Mouse (Mus musculus) forebrain, embryonic 13.5 days (tissue): ENCODE measurements around the gene Map3k14. TPM values are rescaled to one million over a fixed set of nuclear protein-coding genes. Genes with fewer than 3 reads are reported as not detected.

Experiments
- ATAC-seq: fragments of 200-750 bp; cut with Nextera tagmentation; 2 replicates; pipeline ENCODE4 v1.8.0; 2017
- H3K27ac ChIP-seq: fragments of 300-500 bp; sonication (generic); 2 replicates; pipeline ENCODE4 v1.5.1; 2015; ENCODE audit warnings: inconsistent platforms, mild to moderate bottlenecking, moderate library complexity
- H3K27me3 ChIP-seq: fragments of 300-500 bp; sonication (generic); 2 replicates; pipeline ENCODE4 v1.6.1; 2015; ENCODE audit warnings: mild to moderate bottlenecking, inconsistent platforms
- H3K36me3 ChIP-seq: fragments of 300-500 bp; sonication (generic); 2 replicates; pipeline ENCODE4 v1.6.1; 2015; ENCODE audit warnings: mild to moderate bottlenecking, inconsistent platforms; ENCODE audit not compliant: poor library complexity, severe bottlenecking
- H3K4me1 ChIP-seq: fragments of 300-500 bp; sonication (generic); 2 replicates; pipeline ENCODE4 v1.6.1; 2015; ENCODE audit warnings: inconsistent platforms
- H3K4me2 ChIP-seq: fragments of 300-500 bp; sonication (generic); 2 replicates; pipeline ENCODE4 v1.6.1; 2015; ENCODE audit warnings: inconsistent platforms, mild to moderate bottlenecking, moderate library complexity
- H3K4me3 ChIP-seq: fragments of 300-500 bp; sonication (generic); 2 replicates; pipeline ENCODE4 v1.5.1; 2015; ENCODE audit warnings: mild to moderate bottlenecking, inconsistent platforms
- H3K9ac ChIP-seq: fragments of 300-500 bp; sonication (generic); 2 replicates; pipeline ENCODE4 v1.6.1; 2015; ENCODE audit warnings: mild to moderate bottlenecking, inconsistent platforms
- H3K9me3 ChIP-seq: fragments of 300-500 bp; sonication (generic); replicated peaks from 2 replicates; pipeline ENCODE4 v1.6.1; 2016; ENCODE audit warnings: inconsistent platforms
- WGBS: fragments of 180-500 bp; shearing (Covaris S2); methylation state at CpG from one replicate; pipeline ENCODE4 v1.1.7; 2015; 5-methylcytosine and 5-hydroxymethylcytosine counted together
- polyA plus RNA-seq: library from polyadenylated mRNA; unstranded; fragments of >200 nt; fragmentation: Nextera tagmentation; extraction: Ambion mirVana; gene quantifications from 2 replicates; pipeline ENCODE4 v1.2.1, GENCODE M21; 2015

The Map3k14 gene
- polyA plus RNA-seq, 1 experiment from 2014 or later, result 2.8 TPM

DNA sequence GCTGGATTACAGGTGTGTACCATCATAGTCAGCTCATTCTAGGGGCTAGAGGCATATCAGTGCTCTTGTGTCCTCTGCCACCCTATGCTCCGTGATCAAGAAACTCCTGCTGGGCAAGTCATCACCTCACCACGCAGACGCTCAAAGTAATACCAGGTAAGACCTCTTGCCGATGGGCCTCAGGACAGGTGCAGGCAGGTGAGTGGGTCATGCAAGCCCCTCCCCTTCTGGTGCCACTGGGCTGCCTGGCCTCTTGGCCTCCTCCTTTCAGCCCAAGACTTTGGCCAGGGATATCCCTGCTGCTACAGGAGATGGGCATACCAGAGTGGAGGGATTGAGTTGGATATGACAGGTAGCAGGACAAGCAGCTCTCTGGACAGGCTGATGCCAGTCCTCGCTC lies 48.0 kb downstream of the Map3k14 start:
- Histone ChIP-seq H3K9me3 (no peaks in the 10 kb centered on the region), H3K27me3 (peaks cover 7% of the 10 kb centered on the region; the same call in 1 of the 2 replicates), H3K36me3 (peaks cover 41% of the 10 kb centered on the region), H3K27ac (no peak overlapping the region), H3K4me1 (peaks cover 10% of the 10 kb centered on the region; the same call in 1 of the 2 replicates), H3K4me3 (no peak overlapping the region), H3K9ac (no peak overlapping the region), H3K4me2 (no peak overlapping the region)
- no peak for ATAC-seq
- WGBS, result 92% methylated on average over 5 of the region's 5 CpGs

- Histone ChIP-seq H3K4me1 (peaks cover 10% of the 10 kb centered on the region; the same call in 1 of the 2 replicates), H3K4me2 (peak overlapping the region; percentile 96), H3K9me3 (0 out of 2 replicates have a peak, but pooled peaks cover 3% of the 10 kb centered on the region), H3K36me3 (peaks cover 33% of the 10 kb centered on the region), H3K4me3 (peak overlapping the region; percentile 48), H3K27me3 (peaks cover 7% of the 10 kb centered on the region; the same call in 1 of the 2 replicates), H3K9ac (peak overlapping the region; percentile 64), H3K27ac (0 out of 2 replicates have a peak overlapping the region, but pooled peaks have one; percentile 32)
- peak; percentile 53; the same call in 1 of the 2 replicates for ATAC-seq
- WGBS, result 14% methylated on average over 6 of the region's 6 CpGs
Observed at GRCm38 (mm10) chr11:103218517-103218901, 48.8 kb downstream of the Map3k14 start.

DNA sequence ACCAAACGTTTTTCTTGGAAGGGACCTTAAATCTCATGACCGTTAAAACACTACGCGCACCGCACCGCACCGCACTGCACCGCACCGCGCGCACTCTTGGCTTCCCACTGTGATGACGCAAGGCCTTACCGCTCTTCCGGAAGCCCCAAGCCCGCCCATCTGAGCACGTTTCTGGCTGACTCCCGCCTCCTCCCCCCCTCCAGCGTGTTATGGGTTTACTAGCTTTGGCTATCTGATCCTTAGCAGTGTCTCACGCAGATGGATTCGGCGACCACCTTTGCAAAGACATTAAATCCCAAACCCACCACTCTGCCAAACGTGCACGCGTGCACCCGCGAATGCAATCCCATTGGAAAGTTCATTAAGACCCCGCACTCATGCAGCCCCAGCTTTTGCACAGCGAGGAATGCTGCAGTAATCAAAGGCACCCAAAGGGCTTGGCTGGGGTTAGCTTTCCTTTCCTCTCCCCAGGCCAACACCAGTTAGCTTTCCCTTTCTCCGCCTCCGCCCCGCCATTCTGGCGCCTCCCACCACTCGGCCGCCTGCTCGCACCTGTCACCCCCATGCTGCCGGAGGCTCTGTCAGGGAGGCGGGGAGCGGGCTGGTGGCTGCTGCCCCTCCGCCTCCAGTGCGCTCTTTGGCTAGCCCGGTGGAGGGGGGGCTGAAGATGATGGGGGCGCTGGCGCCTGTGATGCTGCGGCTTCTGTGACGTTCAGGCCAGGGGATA lies 49.3 kb downstream of the Map3k14 start, which contains the start of gene Spata32:
TSS of gene Spata32 (minus strand) at position 643 of the 727 bp plus-strand sequence.
- Histone ChIP-seq H3K36me3 (peaks cover 28% of the 10 kb centered on the region), H3K9ac (peak within 1 kb of the TSS; percentile 64), H3K27ac (peak within 1 kb of the TSS; percentile 32; the same call in 1 of the 2 replicates), H3K9me3 (0 out of 2 replicates have a peak, but pooled peaks cover 3% of the 10 kb centered on the region), H3K4me2 (peak within 1 kb of the TSS; percentile 96), H3K27me3 (peaks cover 7% of the 10 kb centered on the region; the same call in 1 of the 2 replicates), H3K4me1 (peaks cover 10% of the 10 kb centered on the region; the same call in 1 of the 2 replicates), H3K4me3 (peak within 1 kb of the TSS; percentile 48)
- peak; percentile 91 for ATAC-seq
- WGBS, result 1% methylated on average over 45 of the region's 45 CpGs

- H3K27me3 ChIP-seq, result peaks cover 7% of the 10 kb centered on the region; the same call in 1 of the 2 replicates
- H3K4me2 ChIP-seq, result no peak overlapping the region
- H3K9ac ChIP-seq, result no peak overlapping the region
- peaks cover 10% of the 10 kb centered on the region; the same call in 1 of the 2 replicates for H3K4me1 ChIP-seq
- 0 out of 2 replicates have a peak, but pooled peaks cover 3% of the 10 kb centered on the region for H3K9me3 ChIP-seq
- ATAC-seq, result no peak
- 86% methylated on average over 1 of the region's 1 CpGs for WGBS
- no peak overlapping the region for H3K4me3 ChIP-seq
- no peak overlapping the region for H3K27ac ChIP-seq
- peaks cover 13% of the 10 kb centered on the region for H3K36me3 ChIP-seq
Observed at GRCm38 (mm10) chr11:103215355-103215754, 51.9 kb downstream of the Map3k14 start.

GRCm38 (mm10) chr11:103213712-103214111 lies 53.6 kb downstream of the Map3k14 start:
- Histone ChIP-seq H3K27me3 (peaks cover 7% of the 10 kb centered on the region; the same call in 1 of the 2 replicates), H3K4me1 (peaks cover 10% of the 10 kb centered on the region; the same call in 1 of the 2 replicates), H3K9ac (no peak overlapping the region), H3K9me3 (0 out of 2 replicates have a peak, but pooled peaks cover 3% of the 10 kb centered on the region), H3K4me2 (no peak overlapping the region), H3K27ac (no peak overlapping the region), H3K4me3 (no peak overlapping the region), H3K36me3 (no peaks in the 10 kb centered on the region)
- ATAC-seq, result no peak
- 90% methylated on average over 5 of the region's 5 CpGs for WGBS

- Histone ChIP-seq H3K27me3 (no peaks in the 10 kb centered on the region), H3K27ac (no peak overlapping the region), H3K4me2 (no peak overlapping the region), H3K9me3 (0 out of 2 replicates have a peak, but pooled peaks cover 3% of the 10 kb centered on the region), H3K9ac (no peak overlapping the region), H3K4me1 (no peaks in the 10 kb centered on the region), H3K4me3 (no peak overlapping the region), H3K36me3 (no peaks in the 10 kb centered on the region)
- no peak for ATAC-seq
- WGBS, result 79% methylated on average over 8 of the region's 8 CpGs
Observed at GRCm38 (mm10) chr11:103210291-103210690, 57.0 kb downstream of the Map3k14 start.

- no peak within 1 kb of the TSS for H3K27ac ChIP-seq
- 89% methylated on average over 3 of the region's 3 CpGs for WGBS
- no peaks in the 10 kb centered on the region for H3K9me3 ChIP-seq
- no peaks in the 10 kb centered on the region for H3K36me3 ChIP-seq
- no peaks in the 10 kb centered on the region for H3K4me1 ChIP-seq
- H3K27me3 ChIP-seq, result no peaks in the 10 kb centered on the region
- H3K9ac ChIP-seq, result no peak within 1 kb of the TSS
- no peak within 1 kb of the TSS for H3K4me2 ChIP-seq
- no peak for ATAC-seq
- H3K4me3 ChIP-seq, result no peak within 1 kb of the TSS
Observed at GRCm38 (mm10) chr11:103208458-103208857, 58.8 kb downstream of the Map3k14 start, which contains the start of gene 1700023F06Rik. TSS of gene 1700023F06Rik (minus strand) at chr11:103208558.

GRCm38 (mm10) chr11:103206203-103206602 lies 61.1 kb downstream of the Map3k14 start:
- H3K9ac ChIP-seq, result no peak overlapping the region

DNA sequence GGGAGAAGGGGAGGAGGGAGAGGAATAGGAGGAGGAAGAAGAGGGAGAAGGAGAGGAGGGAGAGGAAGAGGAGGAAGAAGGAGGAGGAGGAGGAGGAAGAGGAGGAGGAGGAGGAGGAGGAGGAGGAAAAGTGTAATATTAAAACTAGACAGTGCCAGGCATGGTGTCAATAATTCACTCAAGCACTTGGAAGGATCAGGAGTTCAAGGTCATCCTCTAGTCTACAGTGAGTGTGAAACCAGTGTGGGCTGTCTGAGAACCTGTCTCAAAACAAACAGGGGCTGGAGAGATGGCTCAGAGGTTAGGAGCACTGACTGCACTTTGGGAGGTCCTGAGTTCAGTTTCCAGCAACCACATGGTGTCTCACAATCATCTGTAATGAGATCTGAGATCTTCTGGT lies 64.9 kb downstream of the Map3k14 start:
- H3K27ac ChIP-seq, result no peak overlapping the region
- H3K4me3 ChIP-seq, result no peak overlapping the region
- no peak overlapping the region for H3K9ac ChIP-seq
- H3K4me2 ChIP-seq, result no peak overlapping the region
- no peak for ATAC-seq
- H3K9me3 ChIP-seq, result no peaks in the 10 kb centered on the region
- no peaks in the 10 kb centered on the region for H3K36me3 ChIP-seq
- H3K4me1 ChIP-seq, result peaks cover 30% of the 10 kb centered on the region
- H3K27me3 ChIP-seq, result peaks cover 36% of the 10 kb centered on the region

More at GRCm38 (mm10) chr11:103206203-103206602, 61.1 kb downstream of the Map3k14 start:
- no peaks in the 10 kb centered on the region for H3K27me3 ChIP-seq
- no peak for ATAC-seq
- 93% methylated on average over 6 of the region's 6 CpGs for WGBS
- no peaks in the 10 kb centered on the region for H3K36me3 ChIP-seq
- H3K4me2 ChIP-seq, result no peak overlapping the region
- peaks cover 10% of the 10 kb centered on the region for H3K4me1 ChIP-seq
- H3K4me3 ChIP-seq, result no peak overlapping the region
- H3K9me3 ChIP-seq, result no peaks in the 10 kb centered on the region
- H3K27ac ChIP-seq, result no peak overlapping the region

- H3K36me3 ChIP-seq, result no peaks in the 10 kb centered on the region
- H3K4me3 ChIP-seq, result no peak overlapping the region
- H3K9me3 ChIP-seq, result no peaks in the 10 kb centered on the region
- ATAC-seq, result peak; percentile 52
- WGBS, result 15% methylated on average over 6 of the region's 6 CpGs
- H3K9ac ChIP-seq, result peak overlapping the region; percentile 8; the same call in 1 of the 2 replicates
- peaks cover 30% of the 10 kb centered on the region for H3K4me1 ChIP-seq
- no peak overlapping the region for H3K4me2 ChIP-seq
- H3K27ac ChIP-seq, result peak overlapping the region; percentile 28; the same call in 1 of the 2 replicates
- H3K27me3 ChIP-seq, result peaks cover 43% of the 10 kb centered on the region
Observed at GRCm38 (mm10) chr11:103201664-103202063, 65.6 kb downstream of the Map3k14 start.

GRCm38 (mm10) chr11:103198911-103199803 lies 68.1 kb downstream of the Map3k14 start:
- peak overlapping the region; percentile 91 for H3K4me2 ChIP-seq
- peak; percentile 67 for ATAC-seq
- H3K27me3 ChIP-seq, result peaks cover 68% of the 10 kb centered on the region
- H3K9ac ChIP-seq, result peak overlapping the region; percentile 68
- no peak overlapping the region; the same call in 1 of the 2 replicates for H3K27ac ChIP-seq
- H3K9me3 ChIP-seq, result no peaks in the 10 kb centered on the region
- H3K4me3 ChIP-seq, result peak overlapping the region; percentile 48
- under 1% methylated on average over 59 of the region's 59 CpGs for WGBS
- no peaks in the 10 kb centered on the region for H3K36me3 ChIP-seq
- H3K4me1 ChIP-seq, result peaks cover 30% of the 10 kb centered on the region
